Mouse (Mus musculus) ES-E14 (cell line): ENCODE measurements at regions not wholly inside any gene's neighbourhood (a gene's known extent, or its start where the extent isn't known, plus 50 kb on each side); places are given as distances from the start of the nearest gene placed in this dataset.

Experiments
- DNase-seq: peaks from one replicate; pipeline ENCODE4 v3.0.0-alpha.2; 2013; ENCODE audit warnings: low read depth, low spot score
- H3K27ac ChIP-seq: 2 replicates; pipeline ENCODE4 v1.5.1; 2012; ENCODE audit warnings: low read depth, mild to moderate bottlenecking, low read length, moderate library complexity, mixed read lengths; ENCODE audit not compliant: poor library complexity, insufficient read depth, severe bottlenecking
- H3K36me3 ChIP-seq: 2 replicates; pipeline ENCODE4 v1.6.1; 2012; ENCODE audit warnings: mild to moderate bottlenecking, low read length, moderate library complexity, mixed read lengths; ENCODE audit not compliant: control insufficient read depth, poor library complexity, insufficient read depth, severe bottlenecking
- H3K4me1 ChIP-seq, 2 experiments: fragments of 150-350 bp in 1 of 2; sonication (generic) in 1 of 2; 2 replicates each; pipeline ENCODE4 v1.6.1; 2012; ENCODE audit warnings: low read length in 2 of 2, mild to moderate bottlenecking in 1 of 2, mixed read lengths in 1 of 2; ENCODE audit not compliant: control insufficient read depth in 2 of 2, insufficient read depth in 2 of 2, poor library complexity in 1 of 2
- H3K4me3 ChIP-seq, 2 experiments: fragments of 150-350 bp in 1 of 2; sonication (generic) in 1 of 2; 2 replicates each; pipeline ENCODE4 v1.5.1; 2012; ENCODE audit warnings: low read length in 2 of 2, low read depth in 1 of 2, mild to moderate bottlenecking in 1 of 2, mixed read lengths in 1 of 2; ENCODE audit not compliant: insufficient read depth in 1 of 2, poor library complexity in 1 of 2, severe bottlenecking in 1 of 2
- H3K9ac ChIP-seq: 2 replicates; pipeline ENCODE4 v1.6.1; 2012; ENCODE audit warnings: low read depth, mild to moderate bottlenecking, low read length, mixed read lengths; ENCODE audit not compliant: poor library complexity, insufficient read depth, severe bottlenecking
- H3K9me3 ChIP-seq: fragments of 150-350 bp; sonication (generic); 2 replicates; pipeline ENCODE4 v1.6.1; 2012; ENCODE audit warnings: low read depth, mild to moderate bottlenecking, low read length; ENCODE audit not compliant: control insufficient read depth, insufficient read depth
- CHD2 ChIP-seq: IDR thresholded peaks from 2 replicates; pipeline ENCODE4 v1.6.1; 2014; ENCODE audit warnings: mild to moderate bottlenecking, low read depth, low read length, inconsistent platforms
- HCFC1 ChIP-seq: IDR thresholded peaks from 2 replicates; pipeline ENCODE4 v1.6.1; 2012; ENCODE audit warnings: low read length, inconsistent platforms, borderline replicate concordance; ENCODE audit not compliant: insufficient read depth
- MAFK ChIP-seq: IDR thresholded peaks from 2 replicates; pipeline ENCODE4 v1.6.1; 2014; ENCODE audit warnings: mild to moderate bottlenecking, low read depth, low read length, inconsistent platforms; ENCODE audit not compliant: insufficient read depth
- ZC3H11A ChIP-seq: IDR thresholded peaks from 2 replicates; pipeline ENCODE4 v1.6.1; 2012; ENCODE audit warnings: low read depth, mild to moderate bottlenecking, inconsistent platforms, low read length, borderline replicate concordance
- ZNF384 ChIP-seq: IDR thresholded peaks from 2 replicates; pipeline ENCODE4 v1.6.1; 2012; ENCODE audit warnings: low read depth, low read length, inconsistent platforms
- in situ Hi-C, 2 experiments: fragments of 600-800 bp; cut with MboI; formaldehyde crosslinking; loops; one replicate each; pipeline ENCODE4 v1.15.1; 2025; ENCODE audit warnings: low sequenced_read_pairs in 2 of 2, inconsistent platforms in 1 of 2; ENCODE audit not compliant: unreplicated experiment in 2 of 2

GRCm38 (mm10) chr13:80409790-80410433, 473.3 kb upstream of the Arrdc3 start:
- H3K4me3 ChIP-seq: no peak overlapping the region
- in situ Hi-C loops: no loop called here
- no peaks in the 10 kb centered on the region for H3K36me3 ChIP-seq
- no peaks in the 10 kb centered on the region for H3K4me1 ChIP-seq
- DNase-seq: no peak
- TF ChIP-seq CHD2 (no peak), ZNF384 (no peak), MAFK (no peak), HCFC1 (no peak), ZC3H11A (no peak)
- no peak overlapping the region for H3K9ac ChIP-seq
- H3K27ac ChIP-seq: no peak overlapping the region
- no peaks in the 10 kb centered on the region for H3K9me3 ChIP-seq

GRCm38 (mm10) chr13:80418480-80419183, 464.6 kb upstream of the Arrdc3 start:
- Histone ChIP-seq H3K4me3 (no peak overlapping the region), H3K4me1 (no peaks in the 10 kb centered on the region; a peak in 1 of 4 replicates), H3K36me3 (no peaks in the 10 kb centered on the region), H3K9me3 (no peaks in the 10 kb centered on the region), H3K9ac (no peak overlapping the region), H3K27ac (no peak overlapping the region)
- in situ Hi-C loops: no loop called here
- no peak for TF ChIP-seq ZC3H11A
- TF ChIP-seq HCFC1: no peak
- TF ChIP-seq ZNF384: no peak
- TF ChIP-seq MAFK: no peak
- no peak for DNase-seq

GRCm38 (mm10) chr13:80420341-80420740, 462.8 kb upstream of the Arrdc3 start:
- no peak for TF ChIP-seq CHD2
- no peak for TF ChIP-seq HCFC1
- TF ChIP-seq ZC3H11A: no peak
- TF ChIP-seq ZNF384: no peak
- TF ChIP-seq MAFK: no peak

More at GRCm38 (mm10) chr13:80420341-80420740, 462.8 kb upstream of the Arrdc3 start:
- no peaks in the 10 kb centered on the region; a peak in 1 of 4 replicates for H3K4me1 ChIP-seq
- no peak for DNase-seq
- no peaks in the 10 kb centered on the region for H3K36me3 ChIP-seq
- in situ Hi-C loops: no loop called here
- no peaks in the 10 kb centered on the region for H3K9me3 ChIP-seq
- no peak overlapping the region for H3K9ac ChIP-seq
- H3K4me3 ChIP-seq: no peak overlapping the region
- H3K27ac ChIP-seq: no peak overlapping the region
